Mouse (Mus musculus) megakaryocyte, embryonic 14.5 days (primary cell): ENCODE measurements around the gene Heatr9. TPM values are rescaled to one million over a fixed set of nuclear protein-coding genes. Genes with fewer than 3 reads are reported as not detected.

Experiments used
- H3K27me3 ChIP-seq: replicated peaks from 2 replicates; pipeline ENCODE3; 2012; ENCODE audit warnings: inconsistent platforms
- H3K36me3 ChIP-seq: replicated peaks from 2 replicates; pipeline ENCODE3; 2012; ENCODE audit warnings: low read length, inconsistent platforms, mixed read lengths
- H3K4me1 ChIP-seq: 2 replicates; pipeline ENCODE4 v1.6.1; 2012; ENCODE audit warnings: inconsistent platforms
- H3K4me3 ChIP-seq: replicated peaks from 2 replicates; pipeline ENCODE3; 2012; ENCODE audit warnings: moderate library complexity, mild to moderate bottlenecking, inconsistent platforms
- H3K9me3 ChIP-seq: 2 replicates; pipeline ENCODE4 v1.6.1; 2012; ENCODE audit warnings: inconsistent platforms
- FLI1 ChIP-seq: IDR thresholded peaks from 2 replicates; pipeline ENCODE4 v1.6.1; 2012; ENCODE audit warnings: low read length, inconsistent platforms, mixed read lengths
- GATA1 ChIP-seq: IDR thresholded peaks from 3 replicates; pipeline ENCODE4 v1.6.1; 2012; ENCODE audit warnings: mixed read lengths, low read length, inconsistent platforms, borderline replicate concordance
- polyA plus RNA-seq: library from polyadenylated mRNA; stranded (reverse); fragments of >175 nt; gene quantifications from 2 replicates; pipeline ENCODE4 v1.2.3, GENCODE M21; 2012; ENCODE audit warnings: low replicate concordance; ENCODE audit not compliant: insufficient read depth

The Heatr9 gene
- polyA plus RNA-seq, 1 experiment: not detected

DNA sequence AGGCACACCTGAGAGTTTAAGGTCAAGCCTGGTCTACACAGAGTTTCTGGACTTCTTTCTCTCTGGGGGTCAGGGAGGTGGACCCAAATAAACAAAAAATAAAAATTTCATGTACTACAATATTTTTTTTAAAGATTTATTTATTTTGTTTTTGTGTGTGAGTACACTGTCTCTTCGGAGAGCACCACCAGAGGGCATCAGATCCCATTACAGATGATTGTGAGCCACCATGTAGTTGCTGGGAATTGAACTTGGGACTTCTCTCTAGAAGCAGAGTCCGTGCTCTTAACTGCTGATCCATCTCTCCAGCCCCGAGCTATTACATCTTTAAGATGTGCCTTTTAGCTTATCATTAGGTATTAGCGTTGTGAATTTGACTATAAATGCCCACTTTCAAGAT is 30.5 kb downstream of the Heatr9 start:
- Histone ChIP-seq H3K27me3 (no peaks in the 10 kb centered on the region), H3K9me3 (no peaks in the 10 kb centered on the region), H3K36me3 (peaks cover 46% of the 10 kb centered on the region), H3K4me1 (peaks cover 13% of the 10 kb centered on the region), H3K4me3 (no peak overlapping the region)
- no peak for TF ChIP-seq GATA1
- no peak for TF ChIP-seq FLI1

DNA sequence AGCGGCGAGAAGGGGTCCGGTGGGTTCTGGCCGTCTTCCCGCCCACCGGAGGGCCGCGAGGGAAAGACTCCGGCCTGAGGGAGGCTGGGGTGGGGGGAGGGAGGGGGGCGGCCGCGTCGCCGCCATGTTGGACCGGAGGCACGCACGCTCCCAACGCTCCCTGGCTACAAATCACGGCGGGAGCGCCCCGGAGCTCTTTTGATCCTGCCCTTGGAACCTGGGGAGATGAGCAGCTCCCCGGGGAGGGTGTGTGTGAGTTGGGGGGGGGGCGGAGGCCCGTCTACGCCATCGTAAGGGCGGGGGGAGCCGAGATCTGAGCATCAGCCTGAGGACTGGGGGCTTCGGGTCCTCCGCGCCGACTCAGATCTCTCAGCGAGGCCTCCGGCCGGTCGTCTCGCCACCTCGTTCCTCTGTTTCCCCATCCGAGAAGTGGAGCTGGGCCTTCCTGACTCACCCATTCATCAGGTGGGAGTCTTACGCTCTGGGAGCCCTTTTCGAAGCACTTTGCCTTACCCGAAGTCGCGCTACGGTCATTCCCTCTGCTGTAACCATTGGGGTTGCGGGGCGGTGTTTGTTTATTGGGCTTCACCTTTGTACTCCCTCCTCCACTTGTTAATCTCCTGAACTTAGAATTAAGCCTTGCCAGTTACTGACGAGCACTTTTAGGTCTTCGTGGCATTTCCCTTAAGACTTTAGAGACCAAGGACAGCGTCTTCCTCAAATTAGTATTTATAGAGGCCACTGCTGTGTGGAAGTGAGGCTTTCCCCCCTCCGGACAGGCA is 48.5 kb downstream of the Heatr9 start:
- TF ChIP-seq FLI1: no peak
- TF ChIP-seq GATA1: no peak
- Histone ChIP-seq H3K4me3 (peak overlapping the region; percentile 93), H3K36me3 (peaks cover 16% of the 10 kb centered on the region)

DNA sequence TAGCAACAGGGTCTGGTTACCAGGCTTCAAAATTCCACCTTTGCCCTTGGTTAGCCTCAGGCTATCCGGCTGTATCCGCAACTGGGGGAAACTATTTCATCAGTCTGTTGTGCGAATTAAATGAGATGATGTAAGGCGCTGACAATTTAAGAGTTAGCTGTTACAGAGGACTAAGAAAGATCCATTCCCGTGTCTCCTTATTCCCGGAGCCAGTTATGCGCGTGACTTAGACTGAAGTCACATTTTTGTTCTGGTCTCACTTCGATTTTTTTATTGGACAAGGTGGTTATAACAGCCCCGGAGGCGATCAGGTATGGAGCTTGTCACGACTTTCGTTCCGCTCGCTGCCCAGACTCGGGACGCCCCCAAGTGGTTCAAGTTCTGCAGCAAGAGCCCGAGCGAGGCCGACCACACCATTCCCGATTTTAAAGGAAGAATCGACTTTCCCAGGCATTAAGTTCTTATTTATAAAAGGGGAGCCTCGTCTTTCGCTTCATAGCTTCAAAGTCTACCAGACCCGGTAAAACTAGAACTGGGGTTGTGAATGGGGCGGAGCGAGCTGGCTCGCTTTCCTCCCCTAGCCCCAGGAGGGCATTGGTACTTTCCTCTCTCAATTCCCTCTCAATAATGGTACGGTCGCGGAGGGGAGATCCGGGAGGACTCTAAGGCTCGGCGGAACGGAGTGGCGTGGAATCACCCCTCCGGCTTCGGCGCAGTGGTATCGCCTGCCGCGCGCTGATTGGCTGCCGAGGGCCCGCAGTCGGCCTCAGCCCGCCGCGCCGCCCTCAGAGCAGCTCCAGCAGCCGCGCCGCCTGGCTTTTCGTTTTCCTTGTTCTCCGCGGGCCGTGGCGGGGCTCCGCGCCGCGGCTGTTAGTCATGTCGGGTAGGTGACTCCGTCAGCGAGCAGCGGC is 49.4 kb downstream of the Heatr9 start, which contains the start of gene Taf15:
Taf15 (plus strand) TSS at position 763 of the 911 bp plus-strand sequence.
- H3K36me3 ChIP-seq: peaks cover 11% of the 10 kb centered on the region
- peaks cover 13% of the 10 kb centered on the region for H3K27me3 ChIP-seq

More for the DNA sequence above, 48.5 kb downstream of the Heatr9 start:
- Histone ChIP-seq H3K27me3 (peaks cover 9% of the 10 kb centered on the region), H3K9me3 (peaks cover 10% of the 10 kb centered on the region), H3K4me1 (peaks cover 31% of the 10 kb centered on the region)

DNA sequence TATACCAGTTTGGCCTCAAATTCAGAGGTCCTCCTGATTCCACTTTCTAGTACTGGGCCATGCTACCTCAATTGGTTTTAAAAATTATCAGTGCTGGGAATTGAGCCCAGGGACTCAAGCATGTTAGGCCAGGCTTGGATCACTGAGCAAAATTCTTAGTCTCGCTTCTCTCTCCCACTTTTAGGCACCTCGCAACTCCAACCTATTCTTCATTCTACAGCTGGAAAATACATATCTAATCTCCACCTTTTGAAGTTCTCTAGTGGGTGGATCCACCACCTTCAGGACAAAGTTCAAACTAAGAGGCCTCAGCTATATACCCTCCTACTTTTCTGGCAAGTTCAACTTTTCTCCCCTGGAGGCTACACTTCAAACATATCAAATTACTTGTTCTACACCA is 50.2 kb downstream of the Heatr9 start:
- peaks cover 17% of the 10 kb centered on the region for H3K27me3 ChIP-seq
- no peak for TF ChIP-seq GATA1
- TF ChIP-seq FLI1: no peak
- H3K4me3 ChIP-seq: peak overlapping the region; percentile 93
- H3K4me1 ChIP-seq: peaks cover 34% of the 10 kb centered on the region
- H3K9me3 ChIP-seq: peaks cover 19% of the 10 kb centered on the region
- peaks cover 6% of the 10 kb centered on the region for H3K36me3 ChIP-seq

More for the DNA sequence above, 49.4 kb downstream of the Heatr9 start, which contains the start of gene Taf15:
- TF ChIP-seq FLI1 (no peak), GATA1 (no peak)
- Histone ChIP-seq H3K4me1 (peaks cover 27% of the 10 kb centered on the region), H3K9me3 (peaks cover 16% of the 10 kb centered on the region), H3K4me3 (peak within 1 kb of the TSS; percentile 93)

DNA sequence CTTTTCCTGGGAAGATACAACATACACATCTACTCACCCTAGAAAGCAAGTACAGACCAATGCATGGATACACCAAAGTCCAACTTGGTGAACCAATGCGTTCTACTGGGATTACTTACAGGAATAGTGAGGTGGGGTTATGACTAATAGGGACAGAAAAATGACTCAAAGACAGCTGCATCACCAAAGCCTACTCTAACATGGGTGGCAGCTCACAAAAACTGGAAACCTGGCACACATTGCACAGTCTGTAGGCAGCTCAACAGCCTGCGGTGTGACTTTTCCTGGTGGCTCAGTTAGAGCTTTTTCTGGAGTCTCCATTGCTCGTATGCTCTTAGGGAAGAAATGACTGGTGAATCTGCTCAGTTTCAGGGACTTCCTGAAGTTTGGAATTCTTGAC is 53.2 kb downstream of the Heatr9 start:
- H3K4me1 ChIP-seq: peaks cover 26% of the 10 kb centered on the region
- peaks cover 44% of the 10 kb centered on the region for H3K27me3 ChIP-seq
- H3K36me3 ChIP-seq: peaks cover 3% of the 10 kb centered on the region
- TF ChIP-seq FLI1: no peak
- no peak for TF ChIP-seq GATA1
- H3K9me3 ChIP-seq: peaks cover 19% of the 10 kb centered on the region
- H3K4me3 ChIP-seq: no peak overlapping the region

DNA sequence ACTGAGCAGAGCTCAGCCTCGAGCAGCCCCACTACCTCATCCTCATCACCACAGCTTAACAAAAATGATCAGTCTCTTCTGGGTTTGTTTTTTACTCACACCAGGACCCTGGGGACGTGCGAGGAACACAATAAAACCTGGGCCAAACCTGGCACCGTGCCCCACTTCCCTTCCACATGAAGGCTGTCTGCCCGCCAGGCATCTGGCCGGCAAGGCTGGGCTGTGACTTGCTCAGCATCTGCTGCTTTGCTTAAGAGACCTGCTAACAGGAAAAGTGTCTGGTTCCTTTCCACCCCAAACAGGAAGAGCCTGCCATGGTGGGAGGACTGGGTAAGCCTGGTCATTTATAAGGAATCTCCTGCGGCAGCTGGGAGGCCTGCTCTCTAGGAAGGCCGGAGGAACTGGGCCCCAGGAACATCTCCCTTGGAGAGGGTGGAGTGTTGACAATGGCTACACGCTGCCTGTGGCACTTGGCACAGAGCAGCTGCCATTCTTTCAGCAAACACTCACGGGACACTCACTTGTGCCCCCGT is 54.8 kb downstream of the Heatr9 start:
- peaks cover 60% of the 10 kb centered on the region for H3K27me3 ChIP-seq

GRCm38 (mm10) chr11:83465976-83466375 is 56.0 kb downstream of the Heatr9 start:
- Histone ChIP-seq H3K4me3 (no peak overlapping the region), H3K36me3 (peaks cover 3% of the 10 kb centered on the region), H3K27me3 (peaks cover 70% of the 10 kb centered on the region), H3K9me3 (peaks cover 19% of the 10 kb centered on the region), H3K4me1 (peaks cover 34% of the 10 kb centered on the region)
- no peak for TF ChIP-seq FLI1
- no peak for TF ChIP-seq GATA1

More for the DNA sequence above, 54.8 kb downstream of the Heatr9 start:
- Histone ChIP-seq H3K36me3 (peaks cover 3% of the 10 kb centered on the region), H3K4me3 (peak overlapping the region; percentile 4), H3K4me1 (peaks cover 37% of the 10 kb centered on the region), H3K9me3 (peaks cover 19% of the 10 kb centered on the region)
- no peak for TF ChIP-seq FLI1
- TF ChIP-seq GATA1: no peak

DNA sequence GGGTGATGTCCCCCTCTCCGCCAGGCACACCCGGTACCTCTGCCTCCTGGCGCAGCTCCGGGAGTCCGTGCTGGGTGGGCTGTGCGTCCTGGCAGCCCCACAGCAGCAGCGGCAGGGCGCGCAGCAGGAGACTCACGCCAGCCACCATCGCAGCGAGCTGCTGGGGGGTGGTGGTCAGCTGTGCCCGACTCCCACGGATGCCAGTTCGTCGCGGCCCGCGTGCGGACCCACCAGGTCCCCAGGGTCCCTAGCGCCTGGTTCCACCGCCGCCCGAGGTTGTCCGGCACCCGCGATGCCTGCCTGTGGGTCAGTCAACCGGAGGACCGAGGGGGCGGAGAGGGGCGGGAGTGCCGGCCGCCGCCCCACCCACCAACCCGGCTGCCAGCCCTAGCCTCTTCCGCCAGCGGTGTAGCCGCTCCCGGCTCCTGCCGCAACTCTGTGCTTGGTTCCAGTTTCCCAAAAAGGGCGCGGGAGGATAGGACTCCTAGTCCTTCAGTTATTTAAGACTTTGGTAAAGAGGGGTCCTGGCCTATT is 59.2 kb downstream of the Heatr9 start, which contains the start of gene Mmp28:
Mmp28 (minus strand) TSS at position 361 of the 534 bp plus-strand sequence.
- Histone ChIP-seq H3K4me1 (peaks cover 34% of the 10 kb centered on the region), H3K27me3 (peaks cover 82% of the 10 kb centered on the region), H3K9me3 (0 out of 2 replicates have a peak, but pooled peaks cover 5% of the 10 kb centered on the region), H3K36me3 (no peaks in the 10 kb centered on the region), H3K4me3 (peak within 1 kb of the TSS; percentile 95)
- no peak for TF ChIP-seq GATA1
- no peak for TF ChIP-seq FLI1

Other genes with a start within 250 kb of the Heatr9 start
- 1.4 TPM in 1 of 2 replicates, not detected in the other for gene Slfn14, start 235.4 kb downstream of the Heatr9 start, polyA plus RNA-seq
- 3.7 and 13.6 TPM in 2 replicates for gene Ap2b1, start 223.2 kb downstream of the Heatr9 start, polyA plus RNA-seq
- 2.2 and 9.8 TPM in 2 replicates for gene Pex12, start 219.6 kb downstream of the Heatr9 start, polyA plus RNA-seq
- gene Rasl10b, start 113.0 kb downstream of the Heatr9 start, polyA plus RNA-seq: 0.17 and 1.7 TPM in 2 replicates
- gene Gas2l2, start 92.7 kb downstream of the Heatr9 start, polyA plus RNA-seq: not detected in 2 replicates
- 2.3 TPM in 1 of 2 replicates, not detected in the other for gene 1700020L24Rik, start 84.5 kb downstream of the Heatr9 start, polyA plus RNA-seq
- 1.3 TPM in 1 of 2 replicates, not detected in the other for gene Mmp28, start 59.1 kb downstream of the Heatr9 start, polyA plus RNA-seq
- gene Taf15, start 49.1 kb downstream of the Heatr9 start, polyA plus RNA-seq: 8.7 and 97.3 TPM in 2 replicates
- 10.7 TPM in 1 of 2 replicates, not detected in the other for gene Ccl5, start 8.3 kb upstream of the Heatr9 start, polyA plus RNA-seq
- gene Ccl9, start 56.5 kb upstream of the Heatr9 start, polyA plus RNA-seq: 2.4 TPM in 1 of 2 replicates, not detected in the other
- gene Ccl6, start 70.9 kb upstream of the Heatr9 start, polyA plus RNA-seq: 26.0 TPM in 1 of 2 replicates, not detected in the other
- not detected in 2 replicates for gene Rpl9-ps1, start 123.4 kb upstream of the Heatr9 start, polyA plus RNA-seq
- 7.9 TPM in 1 of 2 replicates, not detected in the other for gene Ccl3, start 127.2 kb upstream of the Heatr9 start, polyA plus RNA-seq
- gene Ccl4, start 140.4 kb upstream of the Heatr9 start, polyA plus RNA-seq: 1.7 TPM in 1 of 2 replicates, not detected in the other
- gene Wfdc17, start 181.8 kb upstream of the Heatr9 start, polyA plus RNA-seq: not detected in 2 replicates
- gene Wfdc18, start 186.8 kb upstream of the Heatr9 start, polyA plus RNA-seq: not detected in 2 replicates
- not detected in 2 replicates for gene Wfdc21, start 224.8 kb upstream of the Heatr9 start, polyA plus RNA-seq
- 3.5 and 4.0 TPM in 2 replicates for gene Heatr6, start 231.5 kb upstream of the Heatr9 start, polyA plus RNA-seq